Mouse (Mus musculus) myocyte (in vitro differentiated cells): ENCODE results near the gene 1600002K03Rik. TPM values are rescaled to one million over a fixed set of nuclear protein-coding genes. Genes with fewer than 3 reads are reported as not detected.
A peak's percentile ranks its signal among the peaks of the same experiment; 100 is the strongest.

Experiments
- H3K27me3 ChIP-seq: one replicate; pipeline ENCODE4 v1.6.1; 2011; ENCODE audit not compliant: control insufficient read depth, insufficient read depth, insufficient read length
- H3K36me3 ChIP-seq: one replicate; pipeline ENCODE4 v1.6.1; 2011; ENCODE audit not compliant: control insufficient read depth, insufficient read depth
- H3K4me2 ChIP-seq: one replicate; pipeline ENCODE4 v1.6.1; 2011; ENCODE audit warnings: low read depth, control low read depth
- H3K4me3 ChIP-seq: one replicate; pipeline ENCODE4 v1.5.1; 2011; ENCODE audit warnings: mild to moderate bottlenecking, control low read depth, moderate library complexity
- H3K79me2 ChIP-seq: one replicate; pipeline ENCODE4 v1.6.1; 2011; ENCODE audit not compliant: control insufficient read depth, insufficient read depth
- H3ac ChIP-seq: one replicate; pipeline ENCODE4 v1.6.1; 2011; ENCODE audit not compliant: control insufficient read depth, insufficient read length
- CEBPB ChIP-seq: IDR thresholded peaks from 2 replicates; pipeline ENCODE4 v1.6.1; 2011; ENCODE audit warnings: mild to moderate bottlenecking, moderate library complexity; ENCODE audit not compliant: poor library complexity, insufficient read depth, severe bottlenecking
- E2F4 ChIP-seq: IDR thresholded peaks from one replicate; pipeline ENCODE4 v1.6.1; 2011; ENCODE audit warnings: mild to moderate bottlenecking, control low read depth, moderate library complexity; ENCODE audit not compliant: insufficient read depth
- MAX ChIP-seq: IDR thresholded peaks from one replicate; pipeline ENCODE4 v1.6.1; 2011; ENCODE audit warnings: low read depth, mild to moderate bottlenecking, control low read depth
- MYOD1 ChIP-seq, 3 experiments: IDR thresholded peaks; one replicate each; pipeline ENCODE4 v1.6.1; 2011; ENCODE audit warnings: control low read depth in 2 of 3, low read depth in 2 of 3, mild to moderate bottlenecking in 2 of 3, moderate library complexity in 1 of 3; ENCODE audit not compliant: insufficient read length in 2 of 3, control insufficient read depth in 1 of 3
- MYOG ChIP-seq, 3 experiments: IDR thresholded peaks; one replicate each; pipeline ENCODE4 v1.6.1; 2011; ENCODE audit warnings: control low read depth in 2 of 3, low read depth in 2 of 3, mild to moderate bottlenecking in 2 of 3; ENCODE audit not compliant: insufficient read length in 2 of 3, control insufficient read depth in 1 of 3, insufficient read depth in 1 of 3
- POLR2A ChIP-seq: IDR thresholded peaks from one replicate; pipeline ENCODE4 v1.6.1; 2011; ENCODE audit warnings: low read depth, mild to moderate bottlenecking, control low read depth, moderate library complexity; ENCODE audit not compliant: insufficient read length
- POLR2AphosphoS2 ChIP-seq: IDR thresholded peaks from one replicate; pipeline ENCODE4 v1.6.1; 2011; ENCODE audit warnings: low read depth, control low read depth; ENCODE audit not compliant: insufficient read length
- REST ChIP-seq: IDR thresholded peaks from one replicate; pipeline ENCODE4 v1.6.1; 2011; ENCODE audit warnings: mild to moderate bottlenecking, control low read depth, moderate library complexity; ENCODE audit not compliant: insufficient read depth, insufficient read length
- SRF ChIP-seq: IDR thresholded peaks from one replicate; pipeline ENCODE4 v1.6.1; 2011; ENCODE audit warnings: low read depth; ENCODE audit not compliant: control insufficient read depth, insufficient read length
- TCF12 ChIP-seq: IDR thresholded peaks from one replicate; pipeline ENCODE4 v1.6.1; 2011; ENCODE audit warnings: mild to moderate bottlenecking, control low read depth; ENCODE audit not compliant: poor library complexity, insufficient read depth, severe bottlenecking
- TCF3 ChIP-seq: IDR thresholded peaks from one replicate; pipeline ENCODE4 v1.6.1; 2011; ENCODE audit warnings: low read depth, control low read depth; ENCODE audit not compliant: insufficient read length
- USF1 ChIP-seq: IDR thresholded peaks from one replicate; pipeline ENCODE4 v1.6.1; 2011; ENCODE audit warnings: low read depth, mild to moderate bottlenecking, control low read depth, moderate library complexity
- polyA plus RNA-seq: library from polyadenylated mRNA; unstranded; fragments of >200 nt; fragmentation: generic; extraction: Trizol; gene quantifications from one replicate; pipeline ENCODE4 v1.2.1, GENCODE M21; 2012; ENCODE audit warnings: missing spikeins

1600002K03Rik gene
- polyA plus RNA-seq, 1 experiment: 23.5 TPM

DNA sequence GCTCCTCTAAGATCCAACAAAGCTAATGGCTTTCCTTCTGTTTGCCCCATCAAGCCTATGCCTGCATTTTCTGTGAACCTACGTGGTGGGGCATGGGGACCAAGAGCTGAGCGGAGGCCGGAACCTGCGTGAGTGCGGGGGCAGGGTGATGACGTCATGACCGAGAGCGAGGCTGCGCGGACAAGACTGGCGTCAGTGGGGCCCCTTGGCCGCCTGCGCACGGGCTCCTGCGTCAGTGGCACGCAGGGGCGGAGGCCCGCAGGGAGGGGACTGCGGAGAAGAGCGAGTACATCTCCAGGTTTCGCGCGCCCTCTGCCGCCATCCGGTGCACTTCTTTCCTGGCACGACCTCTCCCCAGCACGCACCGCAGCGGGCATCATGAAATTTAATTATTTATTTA, 31.5 kb upstream of the 1600002K03Rik start:
- TF ChIP-seq MAX (no peak), USF1 (no peak), E2F4 (no peak), TCF3 (no peak), MYOD1 (IDR thresholded peaks at IDR 0.05; ENCODE audit: control insufficient read depth in 1 of 3, insufficient read length in 2 of 3, low read depth in 2 of 3) (peak in 1 of 3 experiments; percentile 2), POLR2AphosphoS2 (peak; percentile 81), SRF (no peak), REST (no peak), TCF12 (no peak), CEBPB (no peak), MYOG (IDR thresholded peaks at IDR 0.05; ENCODE audit: control insufficient read depth in 1 of 3, insufficient read depth in 1 of 3, insufficient read length in 2 of 3, low read depth in 2 of 3) (peak in 1 of 3 experiments; percentile 10), POLR2A (peak; percentile 67)
- Histone ChIP-seq H3K4me3 (peak overlapping the region; percentile 63), H3K4me2 (peak overlapping the region; percentile 91), H3ac (no peak overlapping the region), H3K79me2 (peaks cover 31% of the 10 kb centered on the region), H3K36me3 (peaks cover 15% of the 10 kb centered on the region), H3K27me3 (no peaks in the 10 kb centered on the region)

DNA sequence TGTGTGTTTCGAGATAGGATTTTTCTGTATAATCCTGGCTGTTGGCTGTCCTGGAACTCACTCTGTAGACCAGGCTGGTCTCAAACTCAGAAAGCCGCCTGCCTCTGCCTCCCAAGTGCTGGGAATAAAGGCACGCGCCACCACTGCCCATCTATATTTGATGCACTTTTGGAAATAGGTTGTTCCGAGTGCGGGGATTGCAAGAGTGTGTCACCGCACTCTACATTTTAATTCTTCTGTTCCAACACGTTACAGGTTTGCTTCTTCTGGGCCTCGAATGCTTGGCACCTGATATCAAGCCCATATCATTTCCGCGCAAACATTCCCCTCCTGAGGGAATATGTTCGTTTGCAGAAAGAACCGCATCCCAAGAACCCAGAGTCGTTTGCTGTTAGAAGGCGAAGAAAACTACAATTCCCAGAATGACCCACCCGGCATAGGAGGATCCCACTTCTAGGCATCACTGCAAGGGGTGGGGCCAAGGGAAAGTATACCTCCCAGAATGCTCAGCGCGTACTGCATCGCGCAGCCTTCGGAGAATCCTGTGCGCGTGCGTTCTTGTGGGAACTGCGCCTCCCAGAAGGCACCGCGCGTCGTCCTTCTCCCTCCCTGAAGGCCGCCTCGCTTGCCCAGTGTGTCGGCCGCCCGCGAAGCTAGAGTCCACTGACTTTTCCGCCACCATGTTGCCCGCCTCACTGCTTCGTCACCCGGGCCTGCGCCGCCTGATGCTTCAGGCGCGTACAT, 30.8 kb upstream of the 1600002K03Rik start:
- Histone ChIP-seq H3K4me2 (peak overlapping the region; percentile 96), H3K4me3 (peak overlapping the region; percentile 63), H3K36me3 (peaks cover 15% of the 10 kb centered on the region), H3ac (peak overlapping the region; percentile 26), H3K79me2 (peaks cover 31% of the 10 kb centered on the region), H3K27me3 (no peaks in the 10 kb centered on the region)
- peak; percentile 14 for TF ChIP-seq REST
- peak; percentile 95 for TF ChIP-seq POLR2AphosphoS2
- no peak for TF ChIP-seq E2F4
- peak; percentile 98 for TF ChIP-seq POLR2A
- TF ChIP-seq SRF: peak; percentile 66
- no peak for TF ChIP-seq TCF12
- peak in 1 of 3 experiments; percentile 6 for TF ChIP-seq MYOG (IDR thresholded peaks at IDR 0.05; ENCODE audit: control insufficient read depth in 1 of 3, insufficient read depth in 1 of 3, insufficient read length in 2 of 3, low read depth in 2 of 3)
- no peak for TF ChIP-seq CEBPB
- TF ChIP-seq TCF3: no peak
- TF ChIP-seq USF1: no peak
- peak in 1 of 3 experiments; percentile 22 for TF ChIP-seq MYOD1 (IDR thresholded peaks at IDR 0.05; ENCODE audit: control insufficient read depth in 1 of 3, insufficient read length in 2 of 3, low read depth in 2 of 3)
- peak; percentile 36 for TF ChIP-seq MAX

DNA sequence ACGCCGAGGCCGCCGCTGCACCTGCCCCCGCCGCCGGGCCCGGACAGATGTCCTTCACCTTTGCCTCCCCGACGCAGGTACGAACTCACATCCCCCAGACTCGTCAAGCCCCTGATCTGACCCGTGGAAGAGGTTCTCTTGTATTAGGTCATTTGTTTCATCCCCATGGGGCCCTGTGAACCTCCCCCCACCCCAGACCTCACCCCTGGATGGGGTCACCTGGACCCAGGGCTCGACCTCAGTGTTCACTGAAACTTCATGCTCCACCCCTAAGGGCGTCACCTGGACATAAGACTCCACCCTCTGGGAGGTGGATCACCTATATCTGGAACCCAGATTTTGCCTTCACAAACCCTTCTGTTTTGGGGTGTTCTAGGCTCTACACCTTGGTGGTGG, 30.2 kb upstream of the 1600002K03Rik start:
- H3K4me2 ChIP-seq: peak overlapping the region; percentile 96

DNA sequence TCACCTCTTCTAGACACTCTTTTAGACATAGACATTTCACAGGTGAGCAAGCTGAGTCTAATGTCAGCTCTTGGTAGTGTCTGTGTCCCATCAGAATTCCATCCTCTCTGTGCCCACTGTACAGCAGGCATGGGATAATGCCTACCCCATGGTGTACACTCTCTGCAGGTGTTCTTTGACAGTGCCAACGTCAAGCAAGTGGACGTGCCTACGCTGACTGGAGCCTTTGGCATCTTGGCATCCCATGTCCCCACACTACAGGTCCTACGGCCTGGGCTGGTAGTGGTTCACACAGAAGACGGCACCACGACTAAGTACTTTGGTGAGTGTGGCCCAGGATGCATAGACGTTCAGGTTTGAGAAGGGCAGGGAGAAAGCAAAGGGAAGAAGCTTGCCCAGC, 29.1 kb upstream of the 1600002K03Rik start:
- Histone ChIP-seq H3ac (no peak overlapping the region), H3K4me3 (peak overlapping the region; percentile 63), H3K27me3 (no peaks in the 10 kb centered on the region), H3K4me2 (peak overlapping the region; percentile 96), H3K36me3 (peaks cover 15% of the 10 kb centered on the region), H3K79me2 (peaks cover 31% of the 10 kb centered on the region)
- TF ChIP-seq REST (no peak), POLR2AphosphoS2 (peak; percentile 11)

More for the DNA sequence above, 30.2 kb upstream of the 1600002K03Rik start:
- Histone ChIP-seq H3K27me3 (no peaks in the 10 kb centered on the region), H3K4me3 (peak overlapping the region; percentile 63), H3ac (peak overlapping the region; percentile 26), H3K36me3 (peaks cover 15% of the 10 kb centered on the region), H3K79me2 (peaks cover 31% of the 10 kb centered on the region)
- TF ChIP-seq POLR2A (no peak), SRF (no peak), TCF3 (no peak), REST (no peak), USF1 (no peak), MYOD1 (IDR thresholded peaks at IDR 0.05; ENCODE audit: control insufficient read depth in 1 of 3, insufficient read length in 2 of 3, low read depth in 2 of 3) (no peak), TCF12 (no peak), MYOG (IDR thresholded peaks at IDR 0.05; ENCODE audit: control insufficient read depth in 1 of 3, insufficient read depth in 1 of 3, insufficient read length in 2 of 3, low read depth in 2 of 3) (no peak)
